Mouse (Mus musculus) mouse trophoblast stem cell (cell line): ENCODE results near the gene Chst15.

Experiments
- in situ Hi-C, 2 experiments: fragments of 300-500 bp; cut with MseI, MboI; formaldehyde crosslinking; loops; 2 replicates in 1 of 2; 3 replicates in 1 of 2; pipeline ENCODE4 v1.15.1; 2025

Gene Chst15

GRCm38 (mm10) chr7:132317036-132317541 is at the start of gene Chst15:
TSS of gene Chst15 (minus strand) at chr7:132317228.
- in situ Hi-C loops, result loop anchor here in 1 of 2 experiments (10.0 kb wide), 1 partner anchor 158 kb away; no protein-coding TSS in a partner anchor

DNA sequence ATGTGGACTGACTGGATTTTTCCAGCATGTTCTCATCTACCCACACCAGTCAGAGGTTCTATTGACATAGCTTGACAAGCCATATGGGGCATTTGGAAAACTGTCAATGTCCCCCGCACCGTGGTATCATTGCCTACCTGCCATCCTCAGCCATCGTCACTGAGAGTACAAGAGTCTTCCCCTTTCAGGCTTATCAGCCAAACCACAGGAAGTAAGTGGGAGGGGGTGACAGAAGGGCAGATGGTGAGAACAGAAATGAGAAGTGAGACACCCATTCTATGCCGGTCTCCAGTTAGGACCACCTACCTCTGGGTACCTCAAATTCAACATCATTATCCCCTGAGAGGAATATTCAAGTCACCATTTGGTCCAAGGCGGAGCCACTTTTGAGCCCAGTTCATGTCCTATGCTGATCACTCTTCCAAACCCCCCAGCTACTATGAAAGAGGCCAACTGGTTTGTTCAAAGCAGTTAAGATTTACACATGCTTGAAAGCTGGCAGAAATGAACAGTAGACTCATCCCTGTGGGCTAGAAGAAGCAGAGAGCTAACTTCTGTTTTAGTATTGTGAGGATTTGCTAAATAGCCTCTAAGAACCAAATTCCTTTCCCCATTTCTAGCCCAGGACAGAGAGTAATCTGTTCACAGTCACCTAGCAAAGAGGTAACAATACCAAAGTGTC is 48.8 kb upstream of the Chst15 start:
- in situ Hi-C loops, result no loop called here

DNA sequence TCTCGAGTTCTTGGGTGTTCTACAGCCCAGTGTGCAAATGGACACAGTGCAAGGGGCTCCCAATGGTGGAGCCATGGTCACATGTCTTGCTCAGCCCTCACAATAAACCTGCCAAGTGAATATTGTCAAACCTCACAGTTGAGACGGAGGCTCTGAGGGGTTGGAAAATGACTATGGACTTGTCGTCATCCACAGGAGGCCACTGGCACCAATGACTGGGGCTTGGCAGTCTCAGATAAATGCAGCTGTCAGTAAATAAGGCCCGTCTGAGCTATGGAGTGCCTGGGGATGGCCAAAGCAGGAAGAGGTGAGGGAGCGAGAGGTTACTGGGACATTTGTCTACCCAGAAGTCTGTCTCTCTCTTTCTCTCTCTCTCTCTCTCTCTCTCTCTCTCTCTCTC is 48.1 kb upstream of the Chst15 start:
- in situ Hi-C loops, result no loop called here

DNA sequence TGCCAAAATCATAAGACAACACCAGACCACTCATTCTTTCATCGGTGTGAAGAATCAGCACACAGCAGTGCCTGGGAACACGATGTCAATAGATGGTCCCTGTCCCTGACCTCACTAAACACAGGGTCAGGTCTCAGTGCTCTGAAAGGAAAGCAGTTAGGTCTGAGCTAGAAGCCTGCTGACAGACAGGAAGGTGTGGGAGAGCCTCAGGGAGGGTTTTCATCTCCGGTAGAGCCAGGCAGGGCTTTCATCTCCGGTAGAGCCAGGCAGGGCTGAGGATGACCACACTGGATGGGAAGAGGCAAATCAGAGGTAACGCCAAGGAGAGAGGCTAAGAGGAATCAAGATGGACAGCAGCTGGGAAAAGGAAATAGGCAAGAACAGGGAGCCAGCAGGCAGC is 47.5 kb upstream of the Chst15 start:
- in situ Hi-C loops, result no loop called here

DNA sequence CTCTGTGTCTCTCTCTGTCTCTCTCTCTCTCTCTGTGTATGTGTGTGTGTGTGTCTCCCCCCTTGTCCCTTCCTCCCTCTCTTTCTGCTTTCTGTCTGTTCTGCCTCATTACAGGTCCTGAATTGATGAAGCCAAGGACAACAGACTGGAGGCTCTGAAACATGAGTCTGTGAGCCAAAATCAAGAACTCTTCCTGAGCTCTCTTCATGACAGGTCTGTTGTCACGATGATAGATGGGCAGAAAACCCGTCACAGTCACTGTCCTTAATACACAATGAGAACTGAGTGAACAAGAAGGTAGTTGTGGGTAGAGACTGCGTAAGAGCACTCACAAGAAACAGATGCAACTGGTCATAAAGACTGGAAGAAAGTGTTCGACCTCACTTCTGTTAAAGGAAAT is 43.3 kb upstream of the Chst15 start:
- in situ Hi-C loops, result no loop called here

DNA sequence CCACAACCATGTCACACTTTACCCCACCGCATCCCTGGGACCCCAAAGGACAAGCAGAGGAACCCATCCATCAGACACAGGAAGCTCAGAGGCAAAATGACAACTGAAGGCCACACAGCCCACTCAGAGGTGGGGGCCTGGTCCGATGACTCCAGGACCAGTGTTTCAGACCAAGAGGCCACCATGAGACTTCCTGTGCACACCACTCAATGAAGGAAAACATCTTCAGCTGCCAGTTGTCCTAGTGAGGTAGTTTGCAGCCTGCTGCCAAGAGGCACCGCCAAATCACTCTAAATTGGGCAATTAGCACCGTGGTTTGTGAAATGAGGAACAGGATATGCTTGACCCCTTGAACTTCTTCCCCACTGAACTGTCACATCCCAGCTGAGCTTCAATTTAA is 41.7 kb upstream of the Chst15 start:
- in situ Hi-C loops, result no loop called here

- in situ Hi-C loops, result no loop called here
Measured at GRCm38 (mm10) chr7:132358250-132358649, 41.2 kb upstream of the Chst15 start.

DNA sequence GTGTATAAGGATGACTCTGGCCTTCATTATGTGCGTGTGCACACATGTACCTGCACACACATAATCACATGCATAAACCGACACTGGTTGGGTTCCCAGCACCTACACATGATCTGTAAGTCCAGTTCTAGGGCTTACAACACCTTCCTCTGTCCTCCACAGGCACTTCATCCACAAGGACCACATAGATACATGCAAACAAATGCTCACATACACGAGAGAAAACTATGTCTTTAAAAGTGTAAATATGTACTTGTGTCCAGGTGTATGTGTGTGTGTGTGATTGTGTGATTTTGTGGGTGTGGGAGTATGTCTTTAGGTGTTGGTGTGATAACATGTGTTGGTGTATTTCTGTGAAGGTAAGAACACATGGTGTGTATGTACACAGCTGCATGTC is 40.8 kb upstream of the Chst15 start:
- in situ Hi-C loops, result no loop called here

GRCm38 (mm10) chr7:132356881-132357840 is 40.1 kb upstream of the Chst15 start:
- in situ Hi-C loops, result no loop called here

GRCm38 (mm10) chr7:132356185-132356584 is 39.2 kb upstream of the Chst15 start:
- in situ Hi-C loops, result no loop called here

DNA sequence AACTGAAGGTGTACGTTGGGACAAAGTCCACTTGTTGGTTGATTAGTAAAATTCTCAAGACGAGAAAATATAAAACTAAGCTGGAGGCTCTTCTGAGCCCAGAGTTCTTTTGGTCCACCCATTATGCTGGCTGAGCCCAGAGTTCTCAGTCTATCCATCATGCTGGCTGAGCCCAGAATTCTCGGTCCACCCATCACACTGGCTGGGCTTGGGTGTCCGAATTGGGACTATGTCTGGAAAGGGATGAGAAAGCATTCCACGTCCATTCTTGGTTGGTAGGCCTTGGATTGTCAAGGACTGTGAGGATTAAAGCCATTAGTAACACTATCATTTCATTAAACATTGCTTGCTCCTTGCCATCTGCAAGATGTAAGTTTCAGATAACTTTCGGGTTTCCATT is 38.7 kb upstream of the Chst15 start:
- in situ Hi-C loops, result no loop called here

- in situ Hi-C loops, result no loop called here
Measured at GRCm38 (mm10) chr7:132349075-132349572, 32.1 kb upstream of the Chst15 start.

- in situ Hi-C loops, result no loop called here
Measured at GRCm38 (mm10) chr7:132347273-132348045, 30.4 kb upstream of the Chst15 start.

GRCm38 (mm10) chr7:132345526-132346070 is 28.6 kb upstream of the Chst15 start:
- in situ Hi-C loops, result no loop called here

- in situ Hi-C loops, result no loop called here
Measured at GRCm38 (mm10) chr7:132344606-132345005, 27.6 kb upstream of the Chst15 start.

DNA sequence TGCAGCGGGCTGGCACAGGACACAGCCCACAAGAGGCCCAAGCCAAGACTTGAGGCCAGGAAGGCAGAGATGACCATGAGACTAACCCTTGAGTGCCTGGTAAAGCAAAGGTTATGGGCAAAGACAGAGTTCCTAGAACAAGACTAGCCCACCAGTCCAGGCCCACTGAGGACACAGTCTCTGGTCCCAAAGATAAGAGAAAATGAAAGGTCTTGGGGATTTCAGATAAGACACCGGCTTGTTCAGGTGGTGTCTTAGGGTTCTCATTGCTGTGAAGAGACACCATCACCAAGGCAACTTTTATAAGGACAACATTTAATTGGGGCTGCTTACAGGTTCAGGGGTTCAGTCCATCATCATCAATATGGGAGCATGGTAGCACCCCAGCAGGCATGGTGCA is 26.9 kb upstream of the Chst15 start:
- in situ Hi-C loops, result no loop called here

DNA sequence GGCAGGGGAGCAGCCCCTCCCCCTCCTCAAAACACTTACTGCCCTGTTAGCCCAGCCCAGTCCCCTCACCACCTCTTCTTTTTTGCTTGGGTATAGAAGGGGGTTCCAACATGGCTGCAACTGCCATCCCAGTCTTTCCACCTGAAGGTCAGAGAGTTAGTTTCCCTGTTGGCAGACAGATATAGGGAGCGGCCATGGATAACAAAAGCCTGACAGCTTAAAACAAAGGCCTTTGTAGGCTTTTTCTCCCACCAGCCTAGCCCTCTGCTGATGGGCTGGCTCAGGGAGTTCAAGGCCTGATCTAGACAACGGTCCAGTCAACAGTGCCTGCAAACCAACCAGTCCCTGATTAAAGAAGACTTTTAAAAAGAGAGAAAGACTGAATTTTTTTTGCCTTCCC is 26.1 kb upstream of the Chst15 start:
- in situ Hi-C loops, result no loop called here

GRCm38 (mm10) chr7:132339041-132339839 is 22.2 kb upstream of the Chst15 start:
- in situ Hi-C loops, result no loop called here

DNA sequence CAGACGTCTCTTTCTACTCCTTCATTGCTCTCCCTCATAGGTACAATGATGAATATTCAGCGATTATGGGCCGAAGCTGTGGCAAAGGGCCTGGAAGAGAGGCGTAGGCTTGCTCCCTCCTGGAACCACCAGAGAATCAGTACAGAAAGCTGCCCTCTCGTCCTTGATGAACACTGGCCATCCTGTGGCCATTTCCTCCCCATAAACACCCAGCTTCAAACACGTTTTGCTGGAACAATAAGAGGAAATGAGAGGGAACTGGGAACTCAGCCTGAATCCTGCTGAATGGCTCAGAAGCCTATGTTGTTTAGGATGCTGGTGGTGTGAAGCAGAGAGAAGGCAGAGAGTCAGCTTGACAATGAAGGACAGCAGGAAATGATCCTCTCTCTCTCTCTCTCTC is 21.3 kb upstream of the Chst15 start:
- in situ Hi-C loops, result no loop called here

DNA sequence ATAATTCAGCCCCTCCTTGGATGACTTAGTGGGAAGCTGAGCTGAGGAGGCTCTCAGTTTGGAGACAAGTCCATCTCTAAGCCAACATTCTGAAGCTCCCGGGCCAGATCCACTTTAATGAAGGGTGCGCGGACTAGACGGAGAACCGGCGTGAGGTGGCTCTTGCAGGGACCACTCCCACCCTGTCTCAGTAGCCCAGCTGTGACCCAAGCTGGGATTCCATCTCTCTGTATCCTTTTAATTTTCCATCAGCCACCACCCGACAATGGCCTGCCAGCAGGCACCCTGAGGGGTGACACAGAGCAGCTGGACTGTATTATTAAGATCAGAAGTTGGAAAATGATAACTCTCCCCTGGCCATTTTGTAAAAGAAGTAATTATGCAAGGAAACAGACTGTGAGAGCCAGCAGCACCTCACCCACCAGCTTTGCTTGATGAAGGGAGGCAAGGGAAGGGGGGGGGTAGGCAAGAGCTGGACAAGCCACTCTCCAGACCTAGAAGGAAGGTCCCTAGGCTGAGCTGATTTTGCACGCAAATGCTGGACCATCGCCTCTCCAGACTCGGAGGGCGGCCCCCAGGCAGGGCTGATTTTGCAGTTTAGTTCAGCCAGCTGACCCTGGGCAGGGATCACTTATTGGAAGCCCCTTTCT is 20.4 kb upstream of the Chst15 start:
- in situ Hi-C loops, result no loop called here
